Mouse (Mus musculus) heart, adult 2 months (tissue): ENCODE data around the gene Gm2663. TPM values are rescaled to one million over a fixed set of nuclear protein-coding genes. Genes with fewer than 3 reads are reported as not detected.
A peak's percentile ranks its signal among the peaks of the same experiment; 100 is the strongest.

Experiments
- DNase-seq, 2 experiments: peaks; one replicate each; pipeline ENCODE4 v3.0.0; 2021
- H3K27ac ChIP-seq: fragments of 200-600 bp; 2 replicates; pipeline ENCODE4 v1.8.1; 2022
- H3K27me3 ChIP-seq: fragments of 200-500 bp; 2 replicates; pipeline ENCODE4 v1.6.1; 2012; ENCODE audit warnings: mild to moderate bottlenecking, low read length, inconsistent platforms, mixed read lengths; ENCODE audit not compliant: control insufficient read depth, insufficient read depth
- H3K36me3 ChIP-seq: fragments of 200-500 bp; 2 replicates; pipeline ENCODE4 v1.6.1; 2012; ENCODE audit warnings: low read length, inconsistent platforms; ENCODE audit not compliant: control insufficient read depth, insufficient read depth
- H3K4me1 ChIP-seq: fragments of 200-500 bp; 2 replicates; pipeline ENCODE4 v1.6.1; 2011; ENCODE audit warnings: low read length; ENCODE audit not compliant: control insufficient read depth, insufficient read depth
- H3K4me3 ChIP-seq: fragments of 200-600 bp; 2 replicates; pipeline ENCODE4 v1.8.1; 2022
- H3K79me2 ChIP-seq: fragments of 200-500 bp; replicated peaks from 2 replicates; pipeline ENCODE4 v1.6.1; 2012; ENCODE audit warnings: mild to moderate bottlenecking, inconsistent platforms, low read length, moderate library complexity, mixed read lengths; ENCODE audit not compliant: control insufficient read depth, insufficient read depth
- H3K9ac ChIP-seq: fragments of 200-500 bp; 2 replicates; pipeline ENCODE4 v1.6.1; 2012; ENCODE audit warnings: low read depth, mild to moderate bottlenecking, control low read depth, inconsistent platforms, low read length, mixed read lengths
- CTCF ChIP-seq: fragments of 200-600 bp; IDR thresholded peaks from 2 replicates; pipeline ENCODE4 v1.8.1; 2022; ENCODE audit warnings: antibody characterized with exemption, mild to moderate bottlenecking, moderate library complexity
- EP300 ChIP-seq: fragments of 200-500 bp; IDR thresholded peaks from 2 replicates; pipeline ENCODE4 v1.6.1; 2011; ENCODE audit warnings: low read depth, low read length, control low read depth; ENCODE audit not compliant: insufficient read depth
- POLR2A ChIP-seq: fragments of 200-500 bp; IDR thresholded peaks from 2 replicates; pipeline ENCODE4 v1.6.1; 2011; ENCODE audit warnings: mild to moderate bottlenecking, low read depth, low read length, control low read depth; ENCODE audit not compliant: insufficient read depth
- WGBS: fragments of 180-500 bp; shearing (Covaris S2); methylation state at CpG from one replicate; pipeline ENCODE4 v1.1.7; 2018; 5-methylcytosine and 5-hydroxymethylcytosine counted together
- intact Hi-C: fragments of 180-260 bp; cut with DNase I; formaldehyde crosslinking; loops from one replicate; pipeline ENCODE4 v1.15.1; 2025
- polyA plus RNA-seq: library from polyadenylated mRNA; depleted of rRNA; stranded (reverse); fragments of >200 nt; gene quantifications from 2 replicates; pipeline ENCODE4 v1.2.3, GENCODE M21; 2012
- total RNA-seq, 2 experiments: library from RNA; stranded (reverse); gene quantifications; 2 replicates each; pipeline ENCODE4 v1.2.3; 2021

Gene Gm2663
- total and polyA plus RNA-seq, 3 experiments, result not detected

DNA sequence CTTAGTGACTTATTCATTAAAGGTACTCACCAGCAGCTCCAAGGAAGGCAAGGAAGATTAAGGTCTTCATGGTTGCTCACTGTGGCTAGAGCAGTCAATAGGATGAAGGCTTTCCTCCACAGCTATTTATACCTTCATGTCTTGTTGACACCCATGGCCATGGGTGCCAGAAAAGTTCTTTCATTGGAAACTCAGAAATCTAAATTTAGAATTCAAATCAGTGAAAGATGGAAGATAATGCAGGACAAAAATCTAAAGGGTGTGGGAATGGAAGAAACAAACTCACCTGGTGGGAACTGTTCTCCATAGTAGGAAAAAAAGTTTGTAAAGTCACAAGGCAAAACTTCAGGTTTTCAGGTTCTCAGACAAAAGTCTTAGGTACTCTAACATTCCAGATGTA, 36.1 kb upstream of the Gm2663 start, which contains the start of gene 2210010C04Rik:
TSS of gene 2210010C04Rik (minus strand) at position 101 of the 400 bp plus-strand sequence.
- Histone ChIP-seq H3K9ac (no peak within 1 kb of the TSS), H3K27ac (no peak within 1 kb of the TSS), H3K79me2 (no peaks in the 10 kb centered on the region), H3K4me1 (no peaks in the 10 kb centered on the region), H3K4me3 (no peak within 1 kb of the TSS), H3K27me3 (no peaks in the 10 kb centered on the region), H3K36me3 (no peaks in the 10 kb centered on the region)
- intact Hi-C loops, result no loop called here
- TF ChIP-seq CTCF (no peak), EP300 (no peak), POLR2A (no peak)
- DNase-seq, result no peak

DNA sequence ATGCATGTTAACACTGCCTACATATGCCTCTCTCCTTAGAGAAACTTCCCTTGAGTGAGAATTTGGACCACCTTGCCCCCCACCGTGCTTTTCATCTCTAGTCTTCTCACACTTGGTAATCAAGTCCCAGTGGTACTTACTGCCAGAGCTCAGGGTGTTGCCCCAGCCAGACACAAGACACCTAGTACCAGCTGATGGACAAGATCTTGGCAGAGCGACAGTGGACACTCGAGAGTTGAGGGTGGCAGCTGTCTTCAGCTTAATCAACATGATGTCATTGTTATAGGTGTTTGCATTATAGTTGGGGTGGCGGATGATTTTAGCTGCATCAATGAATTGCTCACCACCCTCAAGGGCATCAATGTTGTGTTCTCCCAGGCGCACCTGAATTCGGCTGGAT, 33.5 kb upstream of the Gm2663 start:
- Histone ChIP-seq H3K4me3 (no peak overlapping the region), H3K9ac (no peak overlapping the region), H3K4me1 (no peaks in the 10 kb centered on the region), H3K27ac (no peak overlapping the region), H3K27me3 (no peaks in the 10 kb centered on the region), H3K36me3 (no peaks in the 10 kb centered on the region), H3K79me2 (no peaks in the 10 kb centered on the region)
- no peak for DNase-seq
- WGBS, result 70% methylated on average over 6 of the region's 6 CpGs
- TF ChIP-seq POLR2A, result no peak
- no peak for TF ChIP-seq EP300
- no peak for TF ChIP-seq CTCF
- intact Hi-C loops, result no loop called here

DNA sequence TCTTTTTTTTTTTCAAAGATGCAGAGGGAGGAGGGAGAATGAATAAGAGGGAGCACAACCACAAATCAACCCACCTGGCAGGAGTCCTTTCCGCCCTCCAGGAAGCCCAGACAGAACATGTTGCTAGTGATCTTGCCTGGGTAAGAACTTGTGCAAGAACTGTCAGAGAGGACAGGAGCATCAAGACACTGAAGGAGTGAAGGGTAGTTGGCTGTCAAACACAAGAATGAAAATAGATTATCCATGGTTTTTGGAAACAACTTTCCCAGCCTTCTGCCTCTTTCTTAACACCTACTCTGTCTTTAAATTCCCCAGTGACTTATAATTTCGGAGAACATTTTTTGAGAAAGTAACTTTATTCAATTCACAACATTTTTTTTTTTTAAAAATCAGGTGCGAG, 33.0 kb upstream of the Gm2663 start:
- no peak for DNase-seq
- no peak for TF ChIP-seq EP300
- TF ChIP-seq POLR2A, result no peak
- TF ChIP-seq CTCF, result no peak
- WGBS, result 68% methylated on average over 3 of the region's 3 CpGs
- no peak overlapping the region for H3K9ac ChIP-seq
- H3K79me2 ChIP-seq, result no peaks in the 10 kb centered on the region
- intact Hi-C loops, result no loop called here
- H3K27me3 ChIP-seq, result no peaks in the 10 kb centered on the region
- H3K27ac ChIP-seq, result no peak overlapping the region
- no peak overlapping the region for H3K4me3 ChIP-seq
- no peaks in the 10 kb centered on the region for H3K36me3 ChIP-seq
- H3K4me1 ChIP-seq, result no peaks in the 10 kb centered on the region

DNA sequence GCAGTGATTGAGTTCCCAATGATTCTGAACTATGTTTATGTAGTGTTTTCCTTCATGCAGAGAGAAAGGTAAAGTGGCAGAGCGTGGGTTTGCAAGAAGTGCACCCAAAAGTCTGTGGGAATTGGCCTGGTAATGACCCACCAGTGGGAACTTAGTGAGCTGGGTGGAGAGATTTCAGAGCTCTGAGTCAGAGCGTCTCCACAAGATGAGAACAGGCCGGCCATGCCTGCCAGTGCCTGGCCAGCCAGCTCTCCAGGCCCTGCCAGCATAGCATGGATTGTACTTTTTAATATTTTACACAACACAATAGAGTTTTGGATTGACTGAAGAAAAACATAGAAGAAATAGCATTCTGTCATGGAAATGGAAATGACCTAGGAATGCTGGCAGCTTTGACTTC, 31.5 kb upstream of the Gm2663 start:
- H3K9ac ChIP-seq, result no peak overlapping the region
- 77% methylated on average over 3 of the region's 3 CpGs for WGBS
- no peaks in the 10 kb centered on the region for H3K79me2 ChIP-seq
- no peak for DNase-seq
- intact Hi-C loops, result no loop called here
- no peak for TF ChIP-seq CTCF
- TF ChIP-seq POLR2A, result no peak
- TF ChIP-seq EP300, result no peak
- H3K36me3 ChIP-seq, result no peaks in the 10 kb centered on the region
- no peaks in the 10 kb centered on the region for H3K4me1 ChIP-seq
- H3K4me3 ChIP-seq, result no peak overlapping the region
- H3K27ac ChIP-seq, result no peak overlapping the region
- H3K27me3 ChIP-seq, result no peaks in the 10 kb centered on the region

DNA sequence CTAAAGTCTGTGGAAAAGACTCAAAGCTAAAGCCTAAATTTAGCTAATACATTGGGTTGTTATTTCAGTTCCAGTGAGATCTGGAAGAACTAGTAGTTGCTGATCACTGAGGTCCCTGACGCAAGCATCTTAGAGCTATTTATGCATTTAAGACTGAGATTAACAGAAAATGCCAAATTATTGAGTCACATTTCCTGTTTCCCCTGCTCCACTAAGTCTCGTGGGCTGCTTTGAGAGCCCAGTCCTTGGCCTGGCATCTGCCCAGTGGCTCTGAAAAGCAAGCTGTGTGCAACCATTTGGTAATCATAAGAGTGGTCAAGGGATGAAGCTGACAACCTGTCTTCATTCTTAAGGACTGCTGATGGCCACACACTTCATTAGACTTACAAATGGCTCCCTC, 27.8 kb upstream of the Gm2663 start:
- Histone ChIP-seq H3K4me3 (no peak overlapping the region), H3K27ac (no peak overlapping the region; the same call in 1 of the 2 replicates), H3K9ac (no peak overlapping the region), H3K27me3 (no peaks in the 10 kb centered on the region), H3K4me1 (no peaks in the 10 kb centered on the region), H3K36me3 (no peaks in the 10 kb centered on the region), H3K79me2 (no peaks in the 10 kb centered on the region)
- peak in 1 of 2 experiments; percentile 40 for DNase-seq
- no peak for TF ChIP-seq EP300
- no peak for TF ChIP-seq POLR2A
- TF ChIP-seq CTCF, result no peak
- intact Hi-C loops, result no loop called here
- 12% methylated on average over 2 of the region's 2 CpGs for WGBS

DNA sequence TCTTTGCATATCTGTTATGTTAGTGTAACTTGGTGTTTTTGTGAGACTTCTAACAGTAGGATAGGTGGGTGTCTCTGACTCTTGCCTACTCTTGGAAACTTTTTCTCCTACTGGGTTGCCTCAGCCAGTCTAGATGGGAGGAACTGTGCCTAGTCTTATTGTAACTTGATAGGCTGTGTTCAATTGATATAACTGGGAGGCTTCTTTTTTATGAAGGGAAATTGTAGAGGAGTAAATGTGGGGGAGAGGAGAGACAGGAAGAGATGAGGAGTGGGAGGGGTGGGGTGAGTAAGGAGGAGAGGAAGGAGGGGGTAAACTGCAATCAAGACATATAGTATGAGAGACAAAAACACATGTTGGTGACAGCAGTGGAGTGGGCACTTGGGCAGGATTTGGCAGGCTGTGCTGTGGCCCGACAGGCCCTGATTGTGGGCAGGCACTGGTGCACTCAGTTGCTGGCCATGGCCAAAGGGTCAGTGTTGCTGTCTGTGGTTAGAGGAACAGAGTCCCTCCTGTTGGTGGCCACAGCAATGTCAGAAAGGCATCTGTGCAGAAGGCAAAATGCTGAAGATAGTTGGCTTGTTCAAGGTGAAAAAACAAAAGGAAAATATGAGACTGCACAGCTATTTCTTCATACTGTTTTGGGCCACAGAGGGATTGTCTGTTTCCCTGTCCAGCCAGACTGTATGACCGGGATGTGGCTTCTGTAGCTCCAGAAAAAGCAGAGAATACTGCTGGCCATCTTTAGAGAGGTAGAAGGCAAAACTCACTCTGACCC, 26.8 kb upstream of the Gm2663 start:
- peak overlapping the region; percentile 17 for H3K27ac ChIP-seq
- intact Hi-C loops, result no loop called here
- TF ChIP-seq CTCF, result no peak
- no peak for TF ChIP-seq POLR2A
- TF ChIP-seq EP300, result no peak

More for the DNA sequence above, 26.8 kb upstream of the Gm2663 start:
- Histone ChIP-seq H3K79me2 (no peaks in the 10 kb centered on the region), H3K27me3 (no peaks in the 10 kb centered on the region), H3K9ac (no peak overlapping the region), H3K4me3 (no peak overlapping the region), H3K4me1 (no peaks in the 10 kb centered on the region), H3K36me3 (no peaks in the 10 kb centered on the region)
- no peak for DNase-seq
- 44% methylated on average over 2 of the region's 2 CpGs for WGBS
